Mouse (Mus musculus): ENCODE measurements around the gene Zfp536.

- TF ChIP-seq CTCF (IDR thresholded peaks at IDR 0.05) (no peak), POLR2A (IDR thresholded peaks at IDR 0.05; ENCODE audit: insufficient read depth, low read depth, low read length) (no peak)
These were observed 306.8 kb downstream of the Zfp536 start for GRCm38 (mm10) chr7:37466477-37467243.

All from heart, adult 2 months (tissue).